Mouse (Mus musculus) ES-Bruce4 (cell line): ENCODE measurements around the gene Tfpt.

Experiments
- CTCF ChIP-seq: IDR thresholded peaks from one replicate; pipeline ENCODE4 v1.8.1; 2011; ENCODE audit warnings: low read depth, low read length
- EP300 ChIP-seq: IDR thresholded peaks from 2 replicates; pipeline ENCODE4 v1.6.1; 2011; ENCODE audit warnings: low read depth, low read length; ENCODE audit not compliant: insufficient read depth
- POLR2A ChIP-seq: IDR thresholded peaks from one replicate; pipeline ENCODE4 v1.8.1; 2011; ENCODE audit warnings: low read length; ENCODE audit not compliant: insufficient read depth

DNA sequence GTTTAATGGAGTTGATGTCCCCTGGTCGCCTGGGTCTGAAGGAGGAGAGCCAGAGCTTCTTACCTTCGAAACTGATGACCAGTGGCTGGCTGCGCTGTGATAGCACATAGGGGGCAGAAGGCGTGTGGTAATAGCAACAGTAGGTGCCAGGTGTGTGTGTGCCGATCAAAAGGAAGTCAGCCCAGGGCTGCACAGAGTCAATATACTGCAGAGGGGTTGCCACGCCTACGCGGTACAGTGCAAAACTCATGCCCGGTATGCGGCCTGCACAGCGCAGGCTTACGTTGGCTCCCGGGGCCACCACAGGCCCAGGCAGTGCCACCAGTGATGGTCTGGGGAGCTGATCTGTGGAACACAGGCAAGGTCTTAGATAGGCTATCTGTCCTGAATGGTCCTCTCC is 18.7 kb downstream of the Tfpt start:
- TF ChIP-seq CTCF: no peak
- TF ChIP-seq POLR2A: no peak
- no peak for TF ChIP-seq EP300
